Mouse (Mus musculus) right cerebral cortex, postnatal 4 days (tissue): ENCODE measurements at regions not wholly inside any gene's neighbourhood (a gene's known extent, or its start where the extent isn't known, plus 50 kb on each side); places are given as distances from the start of the nearest gene placed in this dataset.
"Not testable (repeated sequence)": the region's sequence is repeated elsewhere in the genome, so short reads cannot be mapped to it uniquely, and the experiment has no call there.

ENCODE experiments used
- DNase-seq: peaks from one replicate; pipeline ENCODE4 v3.0.0-alpha.2; 2022

GRCm38 (mm10) chr3:53792541-53792940 is 52.3 kb upstream of the Gm10985 start:
- DNase-seq = no peak

GRCm38 (mm10) chr3:53789706-53790105 is 55.2 kb upstream of the Gm10985 start:
- DNase-seq = no peak

GRCm38 (mm10) chr3:53785201-53785600 is 59.7 kb upstream of the Gm10985 start:
- no peak for DNase-seq

GRCm38 (mm10) chr3:53776668-53777067 is 68.2 kb upstream of the Gm10985 start:
- DNase-seq = no peak

GRCm38 (mm10) chr3:53767601-53768000 is 77.3 kb upstream of the Gm10985 start:
- no peak for DNase-seq

GRCm38 (mm10) chr3:53763981-53764380 is 80.9 kb upstream of the Gm10985 start:
- DNase-seq = no peak

- DNase-seq = no peak
Measured at GRCm38 (mm10) chr3:53761514-53762075, 83.3 kb upstream of the Gm10985 start.

- DNase-seq = no peak
Measured at GRCm38 (mm10) chr3:53756115-53756853, 88.6 kb upstream of the Gm10985 start.

GRCm38 (mm10) chr3:53737161-53737560 is 80.0 kb upstream of the Frem2 start:
- DNase-seq = no peak

GRCm38 (mm10) chr3:53735607-53736006 is 78.5 kb upstream of the Frem2 start:
- DNase-seq = not testable (repeated sequence)

GRCm38 (mm10) chr3:53735147-53735546 is 78.0 kb upstream of the Frem2 start:
- peak; percentile 51 for DNase-seq

- DNase-seq = no peak
Measured at GRCm38 (mm10) chr3:53730440-53730839, 73.3 kb upstream of the Frem2 start.

- DNase-seq = peak; percentile 62
Measured at GRCm38 (mm10) chr3:53729810-53730209, 72.7 kb upstream of the Frem2 start.

- no peak for DNase-seq
Measured at GRCm38 (mm10) chr3:53729131-53729530, 72.0 kb upstream of the Frem2 start.

GRCm38 (mm10) chr3:53727737-53728136 is 70.6 kb upstream of the Frem2 start:
- no peak for DNase-seq

GRCm38 (mm10) chr3:53707101-53707500 is 49.9 kb upstream of the Frem2 start:
- no peak for DNase-seq
